Mouse (Mus musculus): ENCODE results near the gene Vmn1r139.
"Not testable (repeated sequence)": the region's sequence is repeated elsewhere in the genome, so short reads cannot be mapped to it uniquely, and the experiment has no call there.

The Vmn1r139 gene

DNA sequence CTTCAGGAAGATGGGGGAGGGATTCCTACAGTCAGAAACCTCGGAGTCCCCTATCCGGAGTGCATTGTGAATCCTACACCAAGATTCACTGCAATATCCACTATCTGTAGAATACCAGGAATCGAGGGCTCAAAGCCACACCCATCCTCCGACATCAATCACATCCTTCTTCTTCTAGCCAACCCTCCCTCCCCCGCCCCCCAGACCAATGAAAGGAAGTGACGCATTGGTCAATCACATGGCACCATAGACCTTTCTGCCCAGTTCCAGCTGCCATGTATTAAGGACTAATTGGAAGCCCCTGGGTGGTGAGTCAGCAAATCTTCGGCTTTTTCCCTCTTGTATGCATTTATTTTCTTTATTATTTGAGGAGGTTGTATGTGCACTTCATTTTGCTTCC is at the start of gene Vmn1r139:
Gene Vmn1r139 (plus strand): TSS at position 301 of the 400 bp plus-strand sequence.
- DNase-seq (ENCODE audit: extremely low read depth, insufficient read length, low spot score), result not testable (repeated sequence)

DNA sequence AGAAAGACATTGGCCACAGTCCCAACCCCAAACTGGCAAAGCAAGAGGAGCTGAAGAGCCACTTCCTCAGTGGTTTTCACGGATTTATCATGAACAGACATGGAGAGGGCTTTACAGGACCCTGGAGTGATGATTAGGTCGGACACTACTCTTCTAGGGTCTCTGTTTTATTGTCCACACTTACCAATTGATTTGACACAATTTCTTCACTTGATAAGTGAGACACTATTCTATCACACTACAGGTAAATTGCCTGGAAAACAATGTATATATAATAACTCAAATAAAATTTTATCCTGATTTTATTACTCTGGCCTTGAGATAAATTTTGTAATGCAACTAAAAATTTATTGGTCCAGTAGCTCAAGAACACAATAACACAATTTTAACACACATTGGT is 40.1 kb upstream of the Vmn1r139 start, which contains the start of gene Vmn1r138:
Gene Vmn1r138 (minus strand): TSS at position 101 of the 400 bp plus-strand sequence.
- not testable (repeated sequence) for DNase-seq (ENCODE audit: extremely low read depth, insufficient read length, low spot score)

DNA sequence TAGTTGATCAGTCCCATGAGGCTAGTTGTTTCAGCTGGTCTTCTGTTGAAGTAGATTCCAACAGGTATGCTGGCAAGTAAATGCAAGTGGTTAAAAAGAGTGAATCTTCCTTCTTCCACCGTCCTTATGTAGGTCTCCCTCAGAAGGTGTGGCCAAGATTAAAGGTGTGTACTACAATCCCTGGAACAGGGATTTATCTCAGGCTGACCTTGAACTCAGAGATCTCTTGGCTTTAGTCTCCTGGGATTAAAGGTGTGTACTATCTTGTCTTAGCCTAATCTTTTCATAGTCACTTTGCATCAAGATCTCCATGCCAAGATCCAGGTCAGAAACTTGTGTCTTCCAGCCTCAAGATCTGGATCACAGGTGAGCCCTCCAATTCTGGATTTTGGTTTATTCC is 12.7 kb upstream of the Vmn1r139 start, which contains the start of gene Gm6176:
Gene Gm6176 (minus strand): TSS at position 101 of the 400 bp plus-strand sequence.
- DNase-seq (ENCODE audit: extremely low read depth, insufficient read length, low spot score), result not testable (repeated sequence)

DNA sequence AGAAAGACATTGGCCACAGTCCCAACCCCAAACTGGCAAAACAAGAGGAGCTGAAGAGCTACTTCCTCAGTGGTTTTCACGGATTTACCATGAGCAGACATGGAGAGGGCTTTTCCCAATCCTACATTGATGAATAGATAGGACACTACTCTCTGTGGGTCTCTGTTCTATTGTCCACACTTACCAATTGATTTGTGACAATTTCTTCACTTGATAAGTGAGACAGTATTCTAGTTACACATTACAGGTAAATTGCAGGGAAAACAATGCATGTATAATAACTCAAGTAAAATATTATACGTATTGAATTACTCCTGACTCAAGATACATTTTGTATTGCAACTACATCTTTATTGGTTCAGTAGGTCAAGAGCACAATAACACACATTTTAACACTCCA is 49.3 kb downstream of the Vmn1r139 start, which contains the start of gene Gm16451:
Gene Gm16451 (minus strand): TSS at position 101 of the 400 bp plus-strand sequence.
- DNase-seq (ENCODE audit: extremely low read depth, insufficient read length, low spot score), result not testable (repeated sequence)

DNA sequence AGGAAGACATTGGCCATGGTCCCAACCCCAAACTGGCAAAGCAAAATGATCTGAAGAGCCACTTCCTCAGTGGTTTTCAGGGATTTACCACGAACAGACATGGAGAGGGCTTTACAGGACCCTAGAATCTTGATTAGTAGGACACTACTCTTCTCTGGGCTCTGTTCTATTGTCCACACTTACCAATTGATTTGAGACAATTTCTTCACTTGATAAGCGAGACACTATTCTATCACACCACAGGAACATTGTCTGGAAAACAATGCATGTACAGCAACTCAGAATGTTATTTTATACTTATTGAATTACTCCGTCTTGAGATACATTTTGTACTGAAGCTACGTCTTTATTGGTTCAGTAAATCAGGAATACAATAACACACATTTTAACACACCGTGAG is 65.8 kb downstream of the Vmn1r139 start, which contains the start of gene Gm10666:
Gene Gm10666 (minus strand): TSS at position 101 of the 400 bp plus-strand sequence.
- not testable (repeated sequence) for DNase-seq (ENCODE audit: extremely low read depth, insufficient read length, low spot score)

Data from 3134 (cell line).